Mouse (Mus musculus): ENCODE measurements at regions not wholly inside any gene's neighbourhood (a gene's known extent, or its start where the extent isn't known, plus 50 kb on each side); places are given as distances from the start of the nearest gene placed in this dataset.

DNA sequence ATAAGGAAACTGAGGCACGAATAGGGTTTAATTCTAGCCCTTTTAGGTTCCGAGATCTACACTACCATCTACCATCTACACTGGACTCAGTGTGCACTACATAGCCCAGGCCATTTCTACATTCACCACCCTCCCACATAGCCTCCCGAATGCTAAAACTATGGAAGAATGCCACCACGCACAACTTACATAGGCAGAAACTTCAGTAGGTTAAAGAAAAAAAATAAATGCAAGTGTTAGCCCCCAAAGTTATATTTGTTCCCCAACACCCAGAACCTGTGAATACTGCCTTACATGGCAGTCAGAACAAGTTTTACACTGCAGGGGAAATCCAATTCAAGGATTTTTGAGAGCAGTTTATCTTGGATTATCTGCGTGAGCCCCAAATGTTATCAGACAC lies 165.8 kb downstream of the Tshz3 start:
- TF ChIP-seq CTCF (conservative IDR thresholded peaks at IDR 0.05; ENCODE audit: insufficient read depth, insufficient read length, low read depth, low read length) (no peak), POLR2A (IDR thresholded peaks at IDR 0.05; ENCODE audit: low read depth, low read length) (no peak)

Data from kidney, adult 2 months (tissue).